Mouse (Mus musculus): ENCODE measurements around the gene Elavl1.

- TF ChIP-seq POLR2A (IDR thresholded peaks at IDR 0.05; ENCODE audit: low read depth, low read length) = no peak
- no peak for TF ChIP-seq CTCF (IDR thresholded peaks at IDR 0.05; ENCODE audit: borderline replicate concordance, insufficient read depth, low read length)
Measured at GRCm38 (mm10) chr8:4335678-4336077, 10.5 kb upstream of the Elavl1 start.

All from embryonic fibroblast, embryonic 13.5 days (primary cell).